Comparison of ENCODE assay signal across 2 mouse cellular contexts in genomic region chr8:106063046-106063445, GRCm38 (mm10).
TF ChIP-seq lines count a peak whose summit lies in the region.

No protein-coding gene starts in this region.

TF ChIP-seq in CH12.LX, 34 proteins besides CTCF, POLR2A, EP300 and RAD21 (continued from another document):
- TF ChIP-seq USF1 (IDR thresholded peaks at IDR 0.05; ENCODE audit: low read depth, low read length): no peak
- 0 out of 2 replicates have a peak, but pooled peaks have one; percentile 15 for TF ChIP-seq MEF2A (IDR thresholded peaks at IDR 0.05; ENCODE audit: borderline replicate concordance, low read depth, low read length)
- TF ChIP-seq CHD1 (IDR thresholded peaks at IDR 0.05; ENCODE audit: low read depth, low read length): peak; percentile 70; the same call in 1 of the 2 replicates
- TF ChIP-seq MXI1 (IDR thresholded peaks at IDR 0.05; ENCODE audit: low read depth, low read length): 0 out of 2 replicates have a peak, but pooled peaks have one; percentile 44
- TF ChIP-seq ZKSCAN1 (IDR thresholded peaks at IDR 0.05; ENCODE audit: borderline replicate concordance, low read depth, low read length): no peak
- TF ChIP-seq ELF1 (IDR thresholded peaks at IDR 0.05; ENCODE audit: low read depth, low read length): peak; percentile 63
- TF ChIP-seq SIN3A (IDR thresholded peaks at IDR 0.05; ENCODE audit: low read length): peak; percentile 63; the same call in 1 of the 2 replicates
- TF ChIP-seq UBTF (IDR thresholded peaks at IDR 0.05; ENCODE audit: low read depth, low read length): no peak
- no peak for TF ChIP-seq RCOR1 (conservative IDR thresholded peaks at IDR 0.05; ENCODE audit: low read depth, low read length)
- TF ChIP-seq JUN (IDR thresholded peaks at IDR 0.05; ENCODE audit: insufficient read depth, low read depth, low read length): no peak
- TF ChIP-seq NRF1 (IDR thresholded peaks at IDR 0.05; ENCODE audit: low read depth, low read length): peak; percentile 75
- TF ChIP-seq KAT2A (IDR thresholded peaks at IDR 0.05; ENCODE audit: insufficient replicate concordance, low read length): no peak
- peak; percentile 29; the same call in 1 of the 2 replicates for TF ChIP-seq BHLHE40 (IDR thresholded peaks at IDR 0.05; ENCODE audit: low read depth, low read length)
- TF ChIP-seq SMC3 (IDR thresholded peaks at IDR 0.05; ENCODE audit: low read depth, low read length): no peak
- no peak for TF ChIP-seq PAX5 (IDR thresholded peaks at IDR 0.05; ENCODE audit: low read length)
- TF ChIP-seq ZNF384 (IDR thresholded peaks at IDR 0.05; ENCODE audit: low read depth, low read length): no peak
- no peak for TF ChIP-seq GABPA (IDR thresholded peaks at IDR 0.05; ENCODE audit: insufficient replicate concordance, low read depth, low read length)
- TF ChIP-seq USF2 (conservative IDR thresholded peaks at IDR 0.05; ENCODE audit: low read depth, low read length): no peak
- no peak for TF ChIP-seq POLR2AphosphoS2 (IDR thresholded peaks at IDR 0.05; ENCODE audit: low read depth, low read length)
- peak; percentile 46; the same call in 1 of the 2 replicates for TF ChIP-seq MAX (IDR thresholded peaks at IDR 0.05; ENCODE audit: low read length)
- 0 out of 2 replicates have a peak, but pooled peaks have one; percentile 47 for TF ChIP-seq MYC (IDR thresholded peaks at IDR 0.05; ENCODE audit: low read depth, low read length)
- no peak for TF ChIP-seq JUND (conservative IDR thresholded peaks at IDR 0.05; ENCODE audit: low read depth, low read length)
- TF ChIP-seq MAFK (IDR thresholded peaks at IDR 0.05; ENCODE audit: insufficient replicate concordance, low read length): no peak
- TF ChIP-seq CHD2 (IDR thresholded peaks at IDR 0.05; ENCODE audit: low read length): no peak

TF ChIP-seq in myocyte, 11 proteins besides CTCF, POLR2A, EP300 and RAD21 (continued from another document):
- TF ChIP-seq TCF12 (IDR thresholded peaks at IDR 0.05; ENCODE audit: insufficient read depth, poor library complexity, severe bottlenecking) (no peak), POLR2AphosphoS2 (IDR thresholded peaks at IDR 0.05; ENCODE audit: insufficient read length, low read depth) (no peak), TCF3 (IDR thresholded peaks at IDR 0.05; ENCODE audit: insufficient read length, low read depth) (no peak), CEBPB (IDR thresholded peaks at IDR 0.05; ENCODE audit: insufficient read depth, poor library complexity, severe bottlenecking) (no peak), USF1 (IDR thresholded peaks at IDR 0.05; ENCODE audit: low read depth) (no peak), MAX (IDR thresholded peaks at IDR 0.05; ENCODE audit: low read depth) (no peak), MYOD1 (IDR thresholded peaks at IDR 0.05; ENCODE audit: control insufficient read depth in 1 of 3, insufficient read length in 2 of 3, low read depth in 2 of 3) (no peak)
